Mouse (Mus musculus) olfactory bulb, adult 2 months (tissue): ENCODE measurements around the gene Calm3.

Experiments
- CTCF ChIP-seq: fragments of 200-500 bp; IDR thresholded peaks from 2 replicates; pipeline ENCODE4 v1.5.1; 2012; ENCODE audit warnings: low read depth, mild to moderate bottlenecking, low read length, moderate library complexity; ENCODE audit not compliant: insufficient read depth
- POLR2A ChIP-seq: fragments of 200-500 bp; IDR thresholded peaks from 2 replicates; pipeline ENCODE4 v1.6.1; 2012; ENCODE audit warnings: mild to moderate bottlenecking, low read depth, low read length, moderate library complexity; ENCODE audit not compliant: insufficient read depth

DNA sequence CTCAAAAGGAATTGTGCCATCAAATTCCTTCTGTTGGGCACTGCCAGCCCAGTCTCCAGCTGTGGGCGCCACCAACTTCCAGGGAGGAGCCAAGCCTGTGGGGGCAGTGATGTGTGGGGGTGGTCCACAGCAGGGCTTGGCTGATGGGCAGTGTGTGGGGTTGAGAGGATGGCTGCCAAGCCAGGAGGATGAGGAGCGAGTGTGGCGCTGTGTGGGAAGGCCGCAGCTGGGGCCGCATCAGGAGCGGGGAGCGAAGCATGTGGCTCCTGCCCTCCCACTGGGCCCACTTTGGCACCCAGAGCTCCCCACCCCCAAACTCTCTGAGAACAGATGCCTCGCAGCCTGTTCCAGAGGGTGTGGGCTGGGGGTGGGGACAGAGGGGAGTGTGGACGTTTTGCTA is 5.9 kb downstream of the Calm3 start:
- no peak for TF ChIP-seq CTCF
- no peak for TF ChIP-seq POLR2A
